Mouse (Mus musculus) lung, embryonic 16.5 days (tissue): ENCODE data around the gene Cdon. TPM values are rescaled to one million over a fixed set of nuclear protein-coding genes. Genes with fewer than 3 reads are reported as not detected.

ENCODE experiments used
- ATAC-seq: fragments of 200-750 bp; cut with Nextera tagmentation; 2 replicates; pipeline ENCODE4 v1.8.0; 2017; ENCODE audit warnings: low read depth, mild to moderate bottlenecking, moderate library complexity
- H3K27ac ChIP-seq: fragments of 300-500 bp; sonication (generic); 2 replicates; pipeline ENCODE4 v1.5.1; 2014; ENCODE audit warnings: mild to moderate bottlenecking, control low read depth, low read length
- H3K27me3 ChIP-seq: fragments of 300-500 bp; sonication (generic); 2 replicates; pipeline ENCODE4 v1.6.1; 2014; ENCODE audit warnings: low read depth, low read length, mixed read lengths; ENCODE audit not compliant: control insufficient read depth, insufficient read depth
- H3K36me3 ChIP-seq: fragments of 300-500 bp; sonication (generic); 2 replicates; pipeline ENCODE4 v1.6.1; 2014; ENCODE audit warnings: low read length; ENCODE audit not compliant: control insufficient read depth, insufficient read depth
- H3K4me1 ChIP-seq: fragments of 300-500 bp; sonication (generic); replicated peaks from 2 replicates; pipeline ENCODE4 v1.6.1; 2014; ENCODE audit warnings: low read length, mixed read lengths; ENCODE audit not compliant: control insufficient read depth, insufficient read depth
- H3K4me2 ChIP-seq: fragments of 300-500 bp; sonication (generic); 2 replicates; pipeline ENCODE4 v1.6.1; 2014; ENCODE audit warnings: low read depth, low read length, control low read depth
- H3K4me3 ChIP-seq: fragments of 300-500 bp; sonication (generic); 2 replicates; pipeline ENCODE4 v1.5.1; 2014; ENCODE audit warnings: mild to moderate bottlenecking, low read length, control low read depth
- H3K9ac ChIP-seq: fragments of 300-500 bp; sonication (generic); 2 replicates; pipeline ENCODE4 v1.6.1; 2014; ENCODE audit warnings: low read length, control low read depth
- H3K9me3 ChIP-seq: fragments of 300-500 bp; sonication (generic); 2 replicates; pipeline ENCODE4 v1.6.1; 2016; ENCODE audit warnings: low read length; ENCODE audit not compliant: control insufficient read depth
- WGBS: fragments of 180-500 bp; shearing (Covaris S2); extraction: QIAGEN DNeasy Blood & Tissue Kit; methylation state at CpG from one replicate; pipeline ENCODE4 v1.1.7; 2014; 5-methylcytosine and 5-hydroxymethylcytosine counted together
- polyA plus RNA-seq: library from polyadenylated mRNA; unstranded; fragments of >200 nt; fragmentation: Nextera tagmentation; extraction: Ambion mirVana; gene quantifications from 2 replicates; pipeline ENCODE4 v1.2.1, GENCODE M21; 2015

The Cdon gene
- polyA plus RNA-seq, 1 experiment from 2014 or later, result 3.6 TPM

GRCm38 (mm10) chr9:35502361-35503000 is 81.6 kb downstream of the Cdon start:
- WGBS, result 87% methylated on average over 10 of the region's 10 CpGs
- Histone ChIP-seq H3K27me3 (no peaks in the 10 kb centered on the region), H3K36me3 (no peaks in the 10 kb centered on the region; the same call in none of the 2 replicates), H3K9me3 (no peaks in the 10 kb centered on the region), H3K9ac (no peak overlapping the region), H3K4me1 (no peaks in the 10 kb centered on the region), H3K27ac (no peak overlapping the region), H3K4me2 (no peak overlapping the region), H3K4me3 (no peak overlapping the region)
- ATAC-seq, result no peak

GRCm38 (mm10) chr9:35508234-35508633 is 87.3 kb downstream of the Cdon start:
- Histone ChIP-seq H3K4me3 (no peak overlapping the region), H3K36me3 (no peaks in the 10 kb centered on the region; the same call in 1 of the 2 replicates), H3K9me3 (no peaks in the 10 kb centered on the region), H3K27me3 (peaks cover 9% of the 10 kb centered on the region; the same call in 1 of the 2 replicates), H3K4me2 (no peak overlapping the region), H3K4me1 (peaks cover 4% of the 10 kb centered on the region), H3K27ac (peak overlapping the region; percentile 2; the same call in 1 of the 2 replicates), H3K9ac (no peak overlapping the region)
- peak; percentile 90 for ATAC-seq
- WGBS, result 26% methylated on average over 8 of the region's 8 CpGs

GRCm38 (mm10) chr9:35513900-35514299 is 93.0 kb downstream of the Cdon start:
- Histone ChIP-seq H3K27ac (no peak overlapping the region), H3K36me3 (no peaks in the 10 kb centered on the region), H3K9ac (no peak overlapping the region), H3K4me2 (no peak overlapping the region), H3K4me1 (no peaks in the 10 kb centered on the region), H3K27me3 (peaks cover 9% of the 10 kb centered on the region; the same call in 1 of the 2 replicates), H3K4me3 (no peak overlapping the region), H3K9me3 (no peaks in the 10 kb centered on the region)
- ATAC-seq, result no peak
- WGBS, result 69% methylated on average over 4 of the region's 4 CpGs

- Histone ChIP-seq H3K27me3 (peaks cover 2% of the 10 kb centered on the region; the same call in 1 of the 2 replicates), H3K4me3 (no peak overlapping the region), H3K9ac (no peak overlapping the region), H3K36me3 (no peaks in the 10 kb centered on the region), H3K9me3 (no peaks in the 10 kb centered on the region), H3K27ac (no peak overlapping the region), H3K4me1 (no peaks in the 10 kb centered on the region), H3K4me2 (no peak overlapping the region)
- WGBS, result 72% methylated on average over 5 of the region's 5 CpGs
- no peak for ATAC-seq
Measured at GRCm38 (mm10) chr9:35516182-35516581, 95.3 kb downstream of the Cdon start.

GRCm38 (mm10) chr9:35516711-35517110 is 95.8 kb downstream of the Cdon start:
- H3K4me3 ChIP-seq, result no peak overlapping the region
- H3K36me3 ChIP-seq, result no peaks in the 10 kb centered on the region
- H3K4me2 ChIP-seq, result no peak overlapping the region
- no peak overlapping the region for H3K27ac ChIP-seq
- H3K27me3 ChIP-seq, result no peaks in the 10 kb centered on the region
- 87% methylated on average over 15 of the region's 16 CpGs for whole genome bisulfite sequencing
- H3K9ac ChIP-seq, result no peak overlapping the region
- H3K9me3 ChIP-seq, result no peaks in the 10 kb centered on the region
- no peaks in the 10 kb centered on the region for H3K4me1 ChIP-seq
- no peak for ATAC-seq

- H3K27ac ChIP-seq, result no peak within 1 kb of the TSS
- H3K36me3 ChIP-seq, result no peaks in the 10 kb centered on the region
- no peaks in the 10 kb centered on the region for H3K9me3 ChIP-seq
- H3K4me1 ChIP-seq, result peaks cover 4% of the 10 kb centered on the region
- ATAC-seq, result no peak
- H3K27me3 ChIP-seq, result no peaks in the 10 kb centered on the region
- WGBS, result 76% methylated on average over 3 of the region's 3 CpGs
- no peak within 1 kb of the TSS for H3K4me3 ChIP-seq
- H3K4me2 ChIP-seq, result no peak within 1 kb of the TSS
- no peak within 1 kb of the TSS for H3K9ac ChIP-seq
Measured at GRCm38 (mm10) chr9:35518169-35518568, 97.2 kb downstream of the Cdon start, which contains the start of gene Gm1113. Gene Gm1113, minus strand, starts transcription at chr9:35518269.

GRCm38 (mm10) chr9:35520631-35521348 is 99.9 kb downstream of the Cdon start:
- H3K27me3 ChIP-seq, result no peaks in the 10 kb centered on the region
- H3K9ac ChIP-seq, result no peak overlapping the region
- no peaks in the 10 kb centered on the region for H3K9me3 ChIP-seq
- H3K4me1 ChIP-seq, result peaks cover 15% of the 10 kb centered on the region
- H3K36me3 ChIP-seq, result no peaks in the 10 kb centered on the region
- 64% methylated on average over 6 of the region's 6 CpGs for WGBS
- no peak overlapping the region for H3K4me3 ChIP-seq
- no peak overlapping the region for H3K4me2 ChIP-seq
- no peak overlapping the region for H3K27ac ChIP-seq
- no peak for ATAC-seq

- Histone ChIP-seq H3K27me3 (no peaks in the 10 kb centered on the region), H3K4me2 (no peak overlapping the region), H3K4me1 (peaks cover 15% of the 10 kb centered on the region), H3K36me3 (no peaks in the 10 kb centered on the region), H3K4me3 (no peak overlapping the region), H3K9me3 (no peaks in the 10 kb centered on the region), H3K27ac (no peak overlapping the region), H3K9ac (no peak overlapping the region)
- WGBS, result 70% methylated on average over 2 of the region's 2 CpGs
- no peak for ATAC-seq
Measured at GRCm38 (mm10) chr9:35522241-35522640, 101.3 kb downstream of the Cdon start.

- Histone ChIP-seq H3K4me1 (peaks cover 15% of the 10 kb centered on the region), H3K27me3 (no peaks in the 10 kb centered on the region), H3K9ac (no peak overlapping the region), H3K27ac (peak overlapping the region; percentile 35), H3K36me3 (no peaks in the 10 kb centered on the region), H3K9me3 (no peaks in the 10 kb centered on the region), H3K4me3 (no peak overlapping the region), H3K4me2 (no peak overlapping the region)
- WGBS, result 68% methylated on average over 1 of the region's 1 CpGs
- ATAC-seq, result peak; percentile 36
Measured at GRCm38 (mm10) chr9:35522821-35523515, 102.0 kb downstream of the Cdon start.
